Mouse (Mus musculus): ENCODE data around the gene Ksr2. TPM values are rescaled to one million over a fixed set of nuclear protein-coding genes. Genes with fewer than 3 reads are reported as not detected.
"Not testable (repeated sequence)": the region's sequence is repeated elsewhere in the genome, so short reads cannot be mapped to it uniquely, and the experiment has no call there.

Gene Ksr2
- total and polyA plus RNA-seq, 2 experiments from 2014 or later = 8.9 to 14.5 TPM

DNA sequence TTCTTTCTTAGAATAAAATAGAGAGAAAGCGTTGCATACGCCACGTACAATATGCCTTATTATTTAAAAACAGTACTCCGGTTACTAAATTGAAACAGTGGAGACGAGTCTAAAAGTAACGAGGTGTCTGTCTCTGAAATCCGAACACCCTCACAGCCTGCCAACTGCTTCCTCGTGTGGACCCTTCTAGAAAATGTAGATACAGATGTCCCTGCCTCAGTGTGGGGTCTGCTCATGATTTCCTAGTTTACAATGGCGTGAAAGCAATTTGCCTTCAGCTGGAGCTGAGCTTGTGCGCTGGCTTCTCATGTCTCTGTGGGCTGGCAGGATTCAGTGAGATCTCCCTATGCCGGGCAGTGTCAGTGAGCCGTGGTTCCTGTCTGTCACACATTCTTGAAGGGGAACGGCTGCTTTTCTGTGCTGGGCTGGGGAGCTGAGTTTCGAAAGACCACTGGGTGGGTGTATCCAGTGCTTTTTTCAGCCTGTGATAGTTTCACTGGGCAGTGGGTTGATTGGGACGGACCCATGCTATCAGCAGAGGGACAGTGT, 194.0 kb downstream of the Ksr2 start:
- H3K27ac ChIP-seq (ENCODE audit: low read depth, low read length) = no peak overlapping the region
- no peaks in the 10 kb centered on the region for H3K4me1 ChIP-seq (ENCODE audit: insufficient read depth, low read length)
- no peaks in the 10 kb centered on the region for H3K36me3 ChIP-seq (ENCODE audit: insufficient read depth, low read length)
- 58% methylated on average over 15 of the region's 15 CpGs for WGBS
- no peaks in the 10 kb centered on the region for H3K9me3 ChIP-seq (ENCODE audit: low read length)
- no peaks in the 10 kb centered on the region for H3K27me3 ChIP-seq (ENCODE audit: insufficient read depth, low read length)
- H3K4me3 ChIP-seq (ENCODE audit: low read depth, low read length) = no peak overlapping the region
- DNase-seq (ENCODE audit: low spot score) (no peak), ATAC-seq (ENCODE audit: low FRiP score) (no peak)
- TF ChIP-seq CTCF (IDR thresholded peaks at IDR 0.05) = no peak
- no peak overlapping the region for H3K9ac ChIP-seq (replicated peaks; ENCODE audit: low read length, poor library complexity, severe bottlenecking)
- H3K4me2 ChIP-seq (ENCODE audit: low read depth, low read length, poor library complexity, severe bottlenecking) = no peak overlapping the region

DNA sequence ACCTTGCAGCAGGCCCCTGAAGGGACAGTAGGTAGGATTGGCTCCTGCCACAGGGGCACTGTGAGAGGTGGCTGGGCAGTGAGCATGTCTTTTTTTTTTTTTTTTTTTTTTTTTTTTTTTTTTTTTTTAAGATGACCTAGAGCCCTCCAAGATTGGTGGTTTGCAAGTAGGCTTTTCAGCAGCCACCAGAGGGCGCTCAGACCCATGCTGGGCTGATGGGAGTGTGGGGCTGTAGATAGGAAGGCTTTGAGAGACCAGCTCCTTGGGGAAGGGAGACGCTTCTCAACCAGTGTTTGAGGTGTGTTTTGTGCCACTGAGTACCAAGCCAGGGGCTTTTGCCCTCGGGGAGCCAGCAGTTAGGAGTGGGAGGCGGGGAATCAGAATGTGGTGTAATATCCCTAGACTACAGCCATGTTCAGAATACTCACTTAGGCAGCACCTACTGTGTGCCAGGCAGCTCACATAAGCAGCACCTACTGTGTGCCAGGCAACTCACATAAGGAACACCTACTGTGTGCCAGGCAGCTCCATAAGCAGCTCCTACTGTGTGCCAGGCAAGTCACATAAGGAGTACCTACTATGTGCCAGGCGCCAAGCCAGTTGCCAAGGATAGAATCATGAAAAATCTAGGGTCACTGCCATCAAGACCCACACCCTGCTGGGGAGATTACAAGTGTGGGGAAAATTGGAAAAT, 200.7 kb downstream of the Ksr2 start:
- peak; percentile 72 for TF ChIP-seq CTCF (IDR thresholded peaks at IDR 0.05)
- no peak for ATAC-seq (ENCODE audit: low FRiP score)

GRCm38 (mm10) chr5:117620292-117620691, 206.5 kb downstream of the Ksr2 start:
- DNase-seq (ENCODE audit: low spot score) (no peak), ATAC-seq (ENCODE audit: low FRiP score) (no peak)
- Histone ChIP-seq H3K9ac (replicated peaks; ENCODE audit: low read length, poor library complexity, severe bottlenecking) (no peak overlapping the region), H3K4me3 (ENCODE audit: low read depth, low read length) (no peak overlapping the region), H3K9me3 (ENCODE audit: low read length) (no peaks in the 10 kb centered on the region), H3K27ac (ENCODE audit: low read depth, low read length) (no peak overlapping the region), H3K4me2 (ENCODE audit: low read depth, low read length, poor library complexity, severe bottlenecking) (no peak overlapping the region), H3K4me1 (ENCODE audit: insufficient read depth, low read length) (no peaks in the 10 kb centered on the region), H3K27me3 (ENCODE audit: insufficient read depth, low read length) (no peaks in the 10 kb centered on the region), H3K36me3 (ENCODE audit: insufficient read depth, low read length) (peaks cover 4% of the 10 kb centered on the region)
- WGBS = 89% methylated on average over 4 of the region's 4 CpGs
- no peak for TF ChIP-seq CTCF (IDR thresholded peaks at IDR 0.05)

More for the DNA sequence above, 200.7 kb downstream of the Ksr2 start:
- no peaks in the 10 kb centered on the region for H3K4me1 ChIP-seq (ENCODE audit: insufficient read depth, low read length)
- H3K9me3 ChIP-seq (ENCODE audit: low read length) = no peaks in the 10 kb centered on the region
- H3K4me2 ChIP-seq (ENCODE audit: low read depth, low read length, poor library complexity, severe bottlenecking) = no peak overlapping the region
- H3K27me3 ChIP-seq (ENCODE audit: insufficient read depth, low read length) = no peaks in the 10 kb centered on the region
- no peak overlapping the region for H3K4me3 ChIP-seq (ENCODE audit: low read depth, low read length)
- 33% methylated on average over 5 of the region's 5 CpGs for WGBS
- no peak overlapping the region for H3K27ac ChIP-seq (ENCODE audit: low read depth, low read length)
- peak; percentile 78 for DNase-seq (ENCODE audit: low spot score)
- H3K9ac ChIP-seq (replicated peaks; ENCODE audit: low read length, poor library complexity, severe bottlenecking) = no peak overlapping the region
- H3K36me3 ChIP-seq (ENCODE audit: insufficient read depth, low read length) = peaks cover 4% of the 10 kb centered on the region; the same call in 1 of the 2 replicates

DNA sequence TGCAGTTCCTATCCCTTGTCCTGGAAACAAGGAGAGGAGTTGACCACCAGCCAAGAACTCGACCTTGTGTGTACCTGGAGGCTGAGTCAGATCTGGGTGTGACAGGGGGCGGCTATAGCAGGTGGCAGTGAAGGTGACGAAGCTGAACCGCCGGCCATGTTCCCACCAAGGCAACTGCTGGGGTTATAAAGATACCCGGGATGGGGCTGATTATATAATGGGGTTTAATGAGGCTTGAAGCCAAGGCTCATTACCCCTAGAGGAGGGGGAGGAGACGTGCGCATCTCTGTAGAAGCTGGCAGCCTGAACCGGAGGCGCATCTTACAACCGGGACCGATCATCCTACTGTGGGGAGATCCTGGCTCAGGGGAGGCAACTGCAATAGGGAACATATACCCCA, 208.4 kb downstream of the Ksr2 start:
- H3K4me3 ChIP-seq (ENCODE audit: low read depth, low read length) = no peak overlapping the region
- peak; percentile 44 for DNase-seq (ENCODE audit: low spot score)
- no peaks in the 10 kb centered on the region for H3K4me1 ChIP-seq (ENCODE audit: insufficient read depth, low read length)
- H3K4me2 ChIP-seq (ENCODE audit: low read depth, low read length, poor library complexity, severe bottlenecking) = no peak overlapping the region
- ATAC-seq (ENCODE audit: low FRiP score) = no peak
- WGBS = 72% methylated on average over 12 of the region's 12 CpGs
- H3K9ac ChIP-seq (replicated peaks; ENCODE audit: low read length, poor library complexity, severe bottlenecking) = no peak overlapping the region
- H3K27me3 ChIP-seq (ENCODE audit: insufficient read depth, low read length) = no peaks in the 10 kb centered on the region
- H3K36me3 ChIP-seq (ENCODE audit: insufficient read depth, low read length) = no peaks in the 10 kb centered on the region; the same call in 1 of the 2 replicates
- H3K27ac ChIP-seq (ENCODE audit: low read depth, low read length) = no peak overlapping the region
- no peak for TF ChIP-seq CTCF (IDR thresholded peaks at IDR 0.05)
- H3K9me3 ChIP-seq (ENCODE audit: low read length) = no peaks in the 10 kb centered on the region

DNA sequence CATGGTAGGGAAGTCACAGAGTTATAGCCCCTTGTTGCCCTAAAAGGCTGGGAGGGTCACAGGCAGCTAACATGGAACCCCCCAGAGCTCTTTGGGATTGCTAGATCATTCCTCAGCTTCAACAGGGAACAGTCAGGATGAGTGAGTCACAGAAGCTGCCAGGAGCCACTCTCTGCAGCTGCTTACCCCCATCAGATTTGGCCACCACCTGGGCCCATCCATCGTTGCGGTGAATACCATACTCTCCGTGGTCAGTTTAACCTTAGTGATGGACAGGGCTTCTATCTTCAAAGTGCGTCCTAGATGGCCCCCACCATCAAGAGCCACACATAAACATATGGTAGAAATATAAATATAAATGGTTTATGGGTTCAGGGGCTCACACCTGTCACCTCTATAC, 209.4 kb downstream of the Ksr2 start:
- WGBS = 95% methylated on average over 4 of the region's 4 CpGs
- not testable (repeated sequence) for ATAC-seq (ENCODE audit: low FRiP score); H3K9ac ChIP-seq (replicated peaks; ENCODE audit: low read length, poor library complexity, severe bottlenecking); H3K27ac ChIP-seq (ENCODE audit: low read depth, low read length); H3K4me3 ChIP-seq (ENCODE audit: low read depth, low read length); H3K27me3 ChIP-seq (ENCODE audit: insufficient read depth, low read length); DNase-seq (ENCODE audit: low spot score); H3K4me2 ChIP-seq (ENCODE audit: low read depth, low read length, poor library complexity, severe bottlenecking); H3K4me1 ChIP-seq (ENCODE audit: insufficient read depth, low read length); H3K36me3 ChIP-seq (ENCODE audit: insufficient read depth, low read length); H3K9me3 ChIP-seq (ENCODE audit: low read length)

DNA sequence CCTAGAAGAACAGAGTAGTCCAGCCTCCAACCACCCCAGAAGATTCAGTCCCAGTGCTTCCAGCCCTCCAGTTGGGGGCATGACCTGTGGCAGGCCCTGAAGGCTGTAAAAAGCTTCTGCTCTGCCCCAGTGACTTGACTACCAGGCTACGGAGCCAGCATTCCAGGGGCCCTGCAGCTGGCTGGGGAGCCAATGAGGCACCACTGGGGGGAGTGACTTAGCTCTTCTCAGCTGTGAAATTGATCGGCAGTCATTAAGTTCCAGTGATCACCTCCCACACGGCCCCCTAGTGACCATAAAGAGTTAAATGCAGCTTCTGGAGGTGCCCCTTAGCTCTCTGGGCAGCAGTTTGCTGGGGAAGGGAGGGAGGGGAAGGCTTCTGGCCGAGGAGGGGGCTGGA, 213.1 kb downstream of the Ksr2 start:
- H3K4me3 ChIP-seq (ENCODE audit: low read depth, low read length) = no peak overlapping the region
- H3K27me3 ChIP-seq (ENCODE audit: insufficient read depth, low read length) = no peaks in the 10 kb centered on the region
- no peak overlapping the region for H3K9ac ChIP-seq (replicated peaks; ENCODE audit: low read length, poor library complexity, severe bottlenecking)
- TF ChIP-seq CTCF (IDR thresholded peaks at IDR 0.05) = 0 out of 2 replicates have a peak, but pooled peaks have one; percentile 3
- no peaks in the 10 kb centered on the region for H3K36me3 ChIP-seq (ENCODE audit: insufficient read depth, low read length)
- H3K4me2 ChIP-seq (ENCODE audit: low read depth, low read length, poor library complexity, severe bottlenecking) = no peak overlapping the region
- 15% methylated on average over 4 of the region's 4 CpGs for WGBS
- H3K4me1 ChIP-seq (ENCODE audit: insufficient read depth, low read length) = no peaks in the 10 kb centered on the region
- ATAC-seq (ENCODE audit: low FRiP score) (no peak), DNase-seq (ENCODE audit: low spot score) (no peak)
- no peak overlapping the region for H3K27ac ChIP-seq (ENCODE audit: low read depth, low read length)
- H3K9me3 ChIP-seq (ENCODE audit: low read length) = no peaks in the 10 kb centered on the region
